Mouse (Mus musculus): ENCODE data around the gene Cep89. TPM values are rescaled to one million over a fixed set of nuclear protein-coding genes. Genes with fewer than 3 reads are reported as not detected.

The Cep89 gene
- polyA plus RNA-seq, 1 experiment from 2014 or later: 64.4 TPM

DNA sequence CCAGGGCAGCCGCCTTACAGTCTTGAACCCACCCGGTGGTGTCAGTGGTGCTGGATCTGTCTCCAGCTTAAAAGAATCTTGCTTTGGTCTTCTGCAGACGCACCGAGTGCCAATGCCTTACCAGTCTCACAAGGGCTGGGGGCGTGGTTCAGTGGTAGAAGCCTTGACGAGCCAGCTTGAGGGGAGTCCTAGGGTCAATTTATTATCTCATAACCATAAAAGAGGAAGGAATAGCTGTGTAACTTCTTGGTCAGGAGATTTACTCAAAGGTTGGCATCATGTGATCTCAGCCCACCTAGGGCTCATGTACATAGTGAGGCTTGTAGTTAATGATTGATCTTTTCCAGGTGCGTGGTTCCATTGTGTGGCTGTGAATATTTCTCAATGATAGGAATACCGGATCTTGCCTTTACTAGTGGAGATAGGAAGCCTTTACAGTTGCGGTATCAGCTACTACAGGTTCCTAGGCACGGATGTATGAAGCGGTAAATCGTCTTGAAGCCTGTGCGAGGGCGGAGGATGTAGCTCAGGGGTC, 24.3 kb upstream of the Cep89 start:
- Histone ChIP-seq H3K27ac (no peak overlapping the region), H3K4me3 (no peak overlapping the region), H3K4me1 (no peaks in the 10 kb centered on the region), H3K36me3 (no peaks in the 10 kb centered on the region), H3K27me3 (ENCODE audit: low read depth, poor library complexity, severe bottlenecking) (no peaks in the 10 kb centered on the region), H3K9me3 (replicated peaks) (no peaks in the 10 kb centered on the region)
- DNase-seq (ENCODE audit: low spot score): no peak
- 94% methylated on average over 14 of the region's 14 CpGs for WGBS

DNA sequence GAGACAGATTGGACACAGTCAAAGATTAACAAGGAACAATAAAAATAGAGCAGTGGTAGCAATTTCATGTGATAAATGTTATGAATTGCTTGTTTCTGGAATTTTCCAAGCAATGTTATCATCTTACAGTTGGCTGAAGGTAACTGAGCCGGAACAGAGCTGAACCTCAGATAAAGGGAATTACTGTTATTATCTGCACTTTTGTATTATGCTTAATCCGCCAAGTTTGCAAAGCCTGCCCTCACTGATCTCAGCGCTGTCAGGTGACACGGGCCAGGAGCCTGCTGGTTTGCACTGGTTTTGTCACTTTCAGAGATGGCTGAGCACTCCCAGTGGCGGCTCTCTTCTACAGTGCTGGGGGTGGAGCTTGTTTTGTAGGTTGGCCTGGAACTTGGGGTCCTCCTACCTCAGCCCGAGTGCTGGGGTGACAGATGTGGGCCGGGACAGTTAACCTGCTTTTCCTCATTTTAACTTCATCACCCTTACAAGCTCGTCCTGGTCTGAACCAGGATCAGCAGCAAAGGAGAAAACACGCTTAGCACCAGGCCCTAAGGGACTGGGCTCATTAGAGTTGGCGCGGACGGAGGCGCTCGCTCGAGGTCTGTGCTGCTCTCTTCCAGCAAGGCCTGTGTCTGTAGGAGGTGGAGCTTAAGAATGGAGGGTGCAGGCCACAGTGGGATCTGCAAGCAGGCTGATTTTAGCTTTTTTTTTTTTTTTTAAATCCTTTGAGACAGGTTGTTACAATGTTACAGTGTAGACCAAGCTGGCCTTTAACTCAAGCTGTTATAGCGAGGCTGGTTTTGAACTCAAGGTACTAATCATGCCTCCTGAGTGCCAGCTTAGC, 23.5 kb upstream of the Cep89 start:
- DNase-seq (ENCODE audit: low spot score): no peak
- no peak overlapping the region for H3K4me3 ChIP-seq
- H3K27ac ChIP-seq: 0 out of 2 replicates have a peak overlapping the region, but pooled peaks have one; percentile 17
- H3K4me1 ChIP-seq: no peaks in the 10 kb centered on the region
- H3K36me3 ChIP-seq: no peaks in the 10 kb centered on the region
- no peaks in the 10 kb centered on the region for H3K9me3 ChIP-seq (replicated peaks)
- 73% methylated on average over 16 of the region's 16 CpGs for WGBS
- no peaks in the 10 kb centered on the region for H3K27me3 ChIP-seq (ENCODE audit: low read depth, poor library complexity, severe bottlenecking)

DNA sequence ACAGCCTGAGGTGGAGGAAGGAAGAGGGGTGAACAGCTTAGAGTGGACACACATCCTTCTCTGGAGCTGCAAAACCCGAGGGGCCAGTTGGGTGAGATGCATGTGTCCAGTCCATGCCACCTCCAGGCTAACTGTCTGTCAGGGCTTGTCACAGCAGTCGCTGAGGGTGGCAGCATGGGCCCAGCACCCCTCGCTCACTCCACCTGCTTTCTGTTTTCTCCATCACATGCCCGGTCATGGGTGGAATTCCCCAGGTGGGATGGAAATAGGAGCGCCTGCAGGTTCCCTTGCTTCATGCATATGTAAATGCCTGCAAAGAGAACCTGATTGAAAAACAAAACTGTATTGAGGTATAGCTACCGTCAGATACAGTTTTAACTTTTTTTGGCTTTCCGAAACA, 22.6 kb upstream of the Cep89 start:
- DNase-seq (ENCODE audit: low spot score): no peak
- H3K27me3 ChIP-seq (ENCODE audit: low read depth, poor library complexity, severe bottlenecking): no peaks in the 10 kb centered on the region
- 89% methylated on average over 7 of the region's 7 CpGs for WGBS

DNA sequence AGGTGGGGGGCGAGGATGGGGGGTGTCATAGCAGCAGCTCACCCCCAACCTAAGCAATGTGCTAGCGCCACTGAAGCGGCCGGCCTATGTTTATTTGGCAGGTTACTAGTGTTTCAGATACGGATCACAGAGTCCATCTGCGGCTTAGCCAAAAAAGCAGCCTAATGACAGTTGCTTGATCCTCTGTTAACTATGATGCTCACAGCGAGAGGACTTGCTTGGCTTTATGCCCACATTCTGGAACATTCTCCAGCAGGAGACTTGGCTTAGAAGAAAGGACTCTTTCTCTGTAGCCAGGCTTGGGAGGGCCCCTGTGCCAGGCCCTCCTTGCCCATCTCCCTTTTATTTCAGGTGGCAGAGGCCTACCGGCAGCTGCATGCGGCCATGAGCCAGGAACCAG, 20.2 kb upstream of the Cep89 start:
- no peak overlapping the region for H3K27ac ChIP-seq

More for the DNA sequence above, 22.6 kb upstream of the Cep89 start:
- Histone ChIP-seq H3K4me3 (no peak overlapping the region), H3K4me1 (no peaks in the 10 kb centered on the region; the same call in 1 of the 2 replicates), H3K9me3 (replicated peaks) (no peaks in the 10 kb centered on the region), H3K36me3 (no peaks in the 10 kb centered on the region), H3K27ac (no peak overlapping the region)

DNA sequence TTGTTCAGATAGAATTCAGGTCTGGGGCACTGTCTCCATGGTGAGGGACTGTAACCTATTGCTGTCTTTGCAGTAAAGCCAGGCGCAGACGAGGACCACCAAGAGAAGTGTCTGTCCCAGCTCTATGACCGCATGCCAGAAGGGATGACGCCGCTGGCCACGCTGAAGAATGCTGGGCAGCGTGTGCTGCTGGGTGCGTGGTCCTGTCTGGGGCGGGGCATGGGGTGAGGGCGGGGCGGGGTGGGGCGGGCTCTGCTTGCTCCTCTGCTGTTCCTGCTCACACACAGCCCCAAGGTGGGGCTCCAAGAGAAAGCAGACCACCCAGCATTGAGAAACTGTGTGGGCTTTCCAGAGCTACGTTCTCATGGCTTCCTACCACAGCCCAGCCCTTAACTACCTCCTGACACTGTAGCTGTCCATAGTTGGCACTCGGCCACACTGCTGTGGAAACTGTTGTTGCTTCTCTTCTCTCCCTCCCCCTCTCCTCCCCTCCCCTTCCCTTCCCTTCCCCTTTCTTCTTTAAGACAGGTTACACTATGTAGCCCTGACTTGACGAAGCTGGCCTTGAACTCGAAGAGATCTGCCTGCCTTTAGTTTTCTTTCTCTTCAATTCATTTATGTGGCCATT, 17.2 kb upstream of the Cep89 start:
- Histone ChIP-seq H3K27ac (no peak overlapping the region), H3K9me3 (replicated peaks) (no peaks in the 10 kb centered on the region), H3K4me1 (peaks cover 3% of the 10 kb centered on the region; the same call in 1 of the 2 replicates), H3K27me3 (ENCODE audit: low read depth, poor library complexity, severe bottlenecking) (no peaks in the 10 kb centered on the region), H3K4me3 (no peak overlapping the region), H3K36me3 (no peaks in the 10 kb centered on the region)
- 50% methylated on average over 16 of the region's 16 CpGs for WGBS
- DNase-seq (ENCODE audit: low spot score): no peak

More for the DNA sequence above, 20.2 kb upstream of the Cep89 start:
- no peak overlapping the region for H3K4me3 ChIP-seq
- H3K9me3 ChIP-seq (replicated peaks): no peaks in the 10 kb centered on the region
- DNase-seq (ENCODE audit: low spot score): no peak
- no peaks in the 10 kb centered on the region for H3K27me3 ChIP-seq (ENCODE audit: low read depth, poor library complexity, severe bottlenecking)
- 95% methylated on average over 9 of the region's 9 CpGs for WGBS
- H3K36me3 ChIP-seq: no peaks in the 10 kb centered on the region
- peaks cover 3% of the 10 kb centered on the region; the same call in 1 of the 2 replicates for H3K4me1 ChIP-seq

DNA sequence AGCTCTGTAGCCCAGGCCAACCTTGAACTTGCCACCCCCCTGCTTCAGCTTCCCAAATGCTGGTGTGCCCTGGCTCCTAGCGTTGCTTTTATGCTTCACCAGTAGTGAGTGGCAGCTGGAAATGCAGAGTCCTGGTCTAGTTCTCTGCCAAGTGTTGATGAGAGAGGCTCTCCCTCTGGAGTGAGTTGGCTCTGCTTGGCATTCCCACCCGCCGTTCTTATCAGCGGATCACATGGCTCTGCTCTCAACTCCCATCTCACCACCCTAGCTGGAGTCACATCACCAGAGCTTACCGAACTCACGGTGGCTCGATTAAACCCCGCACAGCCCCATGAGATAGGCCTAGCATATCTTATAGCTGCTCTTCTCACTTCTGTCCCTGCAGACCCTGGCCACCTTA, 16.5 kb upstream of the Cep89 start:
- no peaks in the 10 kb centered on the region for H3K36me3 ChIP-seq
- no peak overlapping the region for H3K27ac ChIP-seq
- no peaks in the 10 kb centered on the region for H3K27me3 ChIP-seq (ENCODE audit: low read depth, poor library complexity, severe bottlenecking)
- no peak overlapping the region for H3K4me3 ChIP-seq
- no peak for DNase-seq (ENCODE audit: low spot score)
- H3K9me3 ChIP-seq (replicated peaks): no peaks in the 10 kb centered on the region
- H3K4me1 ChIP-seq: peaks cover 3% of the 10 kb centered on the region; the same call in 1 of the 2 replicates
- WGBS: 96% methylated on average over 8 of the region's 8 CpGs

DNA sequence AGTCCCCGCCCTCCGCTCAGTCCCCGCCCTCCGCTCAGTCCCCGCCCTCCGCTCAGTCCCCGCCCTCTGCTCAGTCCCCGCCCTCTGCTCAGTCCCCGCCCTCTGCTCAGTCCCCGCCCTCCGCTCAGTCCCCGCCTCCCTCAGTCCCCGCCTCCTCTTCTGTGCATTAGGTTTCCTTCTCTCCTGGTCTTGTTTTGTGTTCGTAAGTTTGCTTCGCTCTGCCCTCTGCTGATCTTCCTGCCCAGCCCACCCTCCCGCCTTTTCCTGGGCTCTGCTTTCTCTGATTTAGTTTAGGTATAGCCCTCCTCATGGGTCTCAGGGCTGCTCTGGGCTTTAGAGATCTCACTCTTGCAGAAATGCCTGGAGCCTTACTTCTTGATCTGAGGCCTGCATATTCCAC, 15.0 kb upstream of the Cep89 start:
- Histone ChIP-seq H3K9me3 (replicated peaks) (no peaks in the 10 kb centered on the region), H3K27ac (no peak overlapping the region), H3K36me3 (no peaks in the 10 kb centered on the region), H3K27me3 (ENCODE audit: low read depth, poor library complexity, severe bottlenecking) (no peaks in the 10 kb centered on the region), H3K4me1 (peaks cover 3% of the 10 kb centered on the region; the same call in 1 of the 2 replicates), H3K4me3 (no peak overlapping the region)
- WGBS: 66% methylated on average over 15 of the region's 16 CpGs
- no peak for DNase-seq (ENCODE audit: low spot score)

DNA sequence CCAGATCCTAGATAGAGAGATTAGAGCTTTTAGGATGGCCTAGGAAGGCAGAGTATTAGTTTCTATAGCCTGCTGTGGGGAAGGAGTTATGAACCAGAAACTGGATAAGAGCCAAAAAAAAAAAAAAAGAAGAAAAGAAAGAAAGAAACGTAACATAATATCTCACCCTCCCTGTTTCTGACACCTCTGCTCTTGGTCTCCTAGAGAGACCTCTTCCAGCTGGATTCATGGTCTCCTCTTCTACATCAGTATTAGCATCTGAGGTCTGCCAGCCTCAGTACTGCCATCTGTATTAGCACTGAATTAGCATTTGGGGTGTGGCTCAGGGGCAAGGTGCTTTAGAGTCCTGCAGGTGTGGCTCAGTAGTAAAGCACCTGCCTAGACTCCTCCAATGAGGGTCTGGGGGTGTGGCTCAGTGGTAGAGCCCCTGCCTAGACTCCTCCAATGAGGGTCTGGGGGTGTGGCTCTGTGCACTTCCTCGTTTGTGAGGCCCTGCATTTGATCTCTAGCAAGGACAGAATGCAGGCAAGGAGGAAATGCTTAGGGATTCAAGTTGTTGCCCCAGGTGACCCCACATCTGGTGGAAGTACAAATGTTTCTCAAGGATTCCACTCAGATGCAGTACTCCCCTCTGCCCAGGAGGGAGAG, 14.0 kb upstream of the Cep89 start:
- H3K27ac ChIP-seq: no peak overlapping the region
- no peaks in the 10 kb centered on the region for H3K9me3 ChIP-seq (replicated peaks)
- no peaks in the 10 kb centered on the region for H3K36me3 ChIP-seq
- peaks cover 3% of the 10 kb centered on the region; the same call in 1 of the 2 replicates for H3K4me1 ChIP-seq
- no peak for DNase-seq (ENCODE audit: low spot score)
- 73% methylated on average over 2 of the region's 2 CpGs for WGBS
- H3K27me3 ChIP-seq (ENCODE audit: low read depth, poor library complexity, severe bottlenecking): no peaks in the 10 kb centered on the region
- H3K4me3 ChIP-seq: no peak overlapping the region

DNA sequence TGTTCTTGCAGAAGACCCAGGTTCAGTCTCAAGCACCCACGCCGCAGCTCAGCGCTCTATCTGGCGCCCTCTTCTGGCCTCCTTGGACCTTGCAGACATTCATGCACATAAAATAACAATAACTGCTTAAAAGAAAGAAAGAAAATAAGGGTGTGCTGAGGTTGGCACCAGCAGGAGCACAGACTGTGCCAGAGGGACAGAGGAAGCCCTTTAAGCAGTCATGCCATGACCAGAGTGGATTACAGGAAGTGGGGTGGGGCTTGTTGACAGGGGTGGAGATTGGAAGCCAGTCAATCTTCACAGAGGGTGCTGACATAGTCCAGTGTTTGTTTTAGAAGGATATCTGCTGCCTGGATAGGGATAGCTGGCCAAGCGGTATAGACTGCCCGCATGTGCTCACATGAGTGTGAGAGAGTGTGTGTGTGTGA, 10.3 kb upstream of the Cep89 start:
- Histone ChIP-seq H3K4me1 (peaks cover 5% of the 10 kb centered on the region; the same call in 1 of the 2 replicates), H3K4me3 (no peak overlapping the region), H3K36me3 (no peaks in the 10 kb centered on the region), H3K27ac (no peak overlapping the region), H3K27me3 (ENCODE audit: low read depth, poor library complexity, severe bottlenecking) (no peaks in the 10 kb centered on the region), H3K9me3 (replicated peaks) (no peaks in the 10 kb centered on the region)
- 71% methylated on average over 6 of the region's 6 CpGs for WGBS
- DNase-seq (ENCODE audit: low spot score): no peak

DNA sequence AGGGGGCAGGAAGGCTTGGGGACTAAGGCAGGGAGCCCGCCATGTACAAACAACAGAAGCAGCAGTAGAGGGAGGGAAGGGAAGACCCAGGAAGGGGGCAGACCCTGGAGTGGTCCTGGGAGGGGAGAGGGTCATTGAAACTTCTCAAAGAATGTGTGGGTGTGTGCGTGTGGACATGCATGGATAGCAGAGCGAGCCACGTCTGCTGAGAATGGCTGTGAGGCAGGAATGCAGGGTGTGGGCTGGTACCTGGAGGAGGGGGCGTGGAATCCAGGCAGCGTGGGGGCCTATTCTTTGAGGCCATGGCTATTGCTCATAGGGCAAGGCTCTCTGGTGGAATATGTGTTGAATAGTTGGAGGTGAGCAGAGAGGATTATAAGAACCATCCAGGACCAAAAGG, 8.1 kb upstream of the Cep89 start:
- Histone ChIP-seq H3K9me3 (replicated peaks) (no peaks in the 10 kb centered on the region), H3K27ac (no peak overlapping the region), H3K27me3 (ENCODE audit: low read depth, poor library complexity, severe bottlenecking) (no peaks in the 10 kb centered on the region), H3K4me1 (peaks cover 5% of the 10 kb centered on the region; the same call in 1 of the 2 replicates), H3K36me3 (peaks cover 21% of the 10 kb centered on the region), H3K4me3 (no peak overlapping the region)
- WGBS: 69% methylated on average over 6 of the region's 6 CpGs
- DNase-seq (ENCODE audit: low spot score): no peak

DNA sequence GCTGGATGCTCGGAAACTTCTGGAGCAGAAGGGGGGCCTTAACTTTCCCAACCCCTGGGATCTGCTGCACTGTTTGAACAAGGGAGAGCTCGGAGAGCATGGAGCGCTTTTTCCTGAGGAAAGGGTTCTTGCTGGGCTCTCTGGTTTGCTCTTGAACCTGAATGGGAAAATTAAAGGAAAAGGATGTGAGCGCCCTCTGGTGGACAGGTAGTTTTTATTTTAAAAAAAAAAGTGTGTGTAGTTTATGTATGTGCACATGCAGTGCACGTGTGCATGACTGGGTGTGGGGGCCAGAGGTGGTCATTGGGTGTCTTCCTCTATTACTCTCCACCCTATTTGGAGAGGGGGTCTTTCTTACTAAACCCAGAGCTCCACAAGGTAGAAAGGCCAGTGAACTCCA, 3.9 kb upstream of the Cep89 start:
- DNase-seq (ENCODE audit: low spot score): no peak
- H3K9me3 ChIP-seq (replicated peaks): no peaks in the 10 kb centered on the region
- no peaks in the 10 kb centered on the region for H3K27me3 ChIP-seq (ENCODE audit: low read depth, poor library complexity, severe bottlenecking)
- H3K4me3 ChIP-seq: no peak overlapping the region
- peaks cover 36% of the 10 kb centered on the region for H3K36me3 ChIP-seq
- WGBS: 66% methylated on average over 5 of the region's 5 CpGs
- no peak overlapping the region for H3K27ac ChIP-seq
- H3K4me1 ChIP-seq: peaks cover 20% of the 10 kb centered on the region

DNA sequence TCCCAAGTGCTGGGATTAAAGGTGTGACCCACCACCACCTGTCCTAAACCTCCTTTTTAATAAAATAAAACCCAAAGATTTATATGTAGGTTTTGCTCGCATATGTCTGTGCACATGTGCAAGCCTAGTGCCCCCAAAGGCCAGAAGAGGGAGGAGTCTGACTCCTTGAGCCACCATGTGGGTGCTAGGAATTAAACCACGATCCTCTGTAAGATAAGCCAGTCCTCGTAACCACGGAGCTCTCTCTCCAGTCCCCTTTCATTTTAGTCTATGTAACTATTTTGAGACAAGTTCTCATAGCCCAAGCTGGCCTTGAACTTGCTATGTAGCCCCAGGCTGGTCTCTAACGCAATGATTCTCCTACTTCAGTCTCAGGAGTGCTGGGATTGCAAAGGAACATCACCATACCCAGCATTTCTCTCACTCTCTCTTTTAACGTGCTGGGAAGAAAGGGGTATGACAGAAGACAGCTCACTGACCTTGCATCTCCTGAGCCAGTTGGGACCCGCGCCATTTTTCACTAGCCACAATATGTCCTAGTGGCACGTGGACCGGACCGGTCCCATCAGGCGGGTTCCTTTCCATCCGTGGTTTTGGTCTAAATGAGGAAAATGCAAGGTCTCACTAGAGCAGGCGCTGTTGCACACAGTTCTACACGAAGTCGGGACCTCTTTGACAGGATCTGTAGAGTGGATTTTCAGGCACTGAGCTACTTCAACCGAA, 940 bp upstream of the Cep89 start:
- peaks cover 59% of the 10 kb centered on the region for H3K36me3 ChIP-seq
- no peaks in the 10 kb centered on the region for H3K9me3 ChIP-seq (replicated peaks)
- H3K27ac ChIP-seq: peak overlapping the region; percentile 64
- 12% methylated on average over 17 of the region's 17 CpGs for WGBS
- no peaks in the 10 kb centered on the region for H3K27me3 ChIP-seq (ENCODE audit: low read depth, poor library complexity, severe bottlenecking)
- peak overlapping the region; percentile 76 for H3K4me3 ChIP-seq
- peaks cover 19% of the 10 kb centered on the region for H3K4me1 ChIP-seq
- no peak for DNase-seq (ENCODE audit: low spot score)

All from limb, embryonic 10.5 days (tissue).